Mouse (Mus musculus) regulatory T cell (primary cell): ENCODE measurements around the gene Fez2.

Experiments used
- in situ Hi-C: fragments of 300-600 bp; cut with MboI, MseI; formaldehyde crosslinking; loops from one replicate; pipeline ENCODE4 v1.15.1; 2025; ENCODE audit warnings: high pct_unique_total_duplicates

Gene Fez2

GRCm38 (mm10) chr17:78408386-78408785, 9.6 kb downstream of the Fez2 start:
- in situ Hi-C loops: no loop called here

GRCm38 (mm10) chr17:78407581-78407980, 10.4 kb downstream of the Fez2 start:
- in situ Hi-C loops: no loop called here

GRCm38 (mm10) chr17:78406854-78407253, 11.1 kb downstream of the Fez2 start:
- in situ Hi-C loops: no loop called here

GRCm38 (mm10) chr17:78405336-78405735, 12.6 kb downstream of the Fez2 start:
- in situ Hi-C loops: no loop called here

GRCm38 (mm10) chr17:78403804-78404203, 14.1 kb downstream of the Fez2 start:
- in situ Hi-C loops: no loop called here

- in situ Hi-C loops: no loop called here
Measured at GRCm38 (mm10) chr17:78403229-78403628, 14.7 kb downstream of the Fez2 start.

- in situ Hi-C loops: no loop called here
Measured at GRCm38 (mm10) chr17:78402174-78402573, 15.8 kb downstream of the Fez2 start.

GRCm38 (mm10) chr17:78401713-78402112, 16.2 kb downstream of the Fez2 start:
- in situ Hi-C loops: no loop called here

- in situ Hi-C loops: no loop called here
Measured at GRCm38 (mm10) chr17:78401311-78401710, 16.6 kb downstream of the Fez2 start.

GRCm38 (mm10) chr17:78400130-78400840, 17.7 kb downstream of the Fez2 start:
- in situ Hi-C loops: no loop called here

GRCm38 (mm10) chr17:78392401-78393087, 25.4 kb downstream of the Fez2 start:
- in situ Hi-C loops: no loop called here

- in situ Hi-C loops: no loop called here
Measured at GRCm38 (mm10) chr17:78389573-78389972, 28.4 kb downstream of the Fez2 start.

GRCm38 (mm10) chr17:78388101-78388847, 29.7 kb downstream of the Fez2 start:
- in situ Hi-C loops: no loop called here

GRCm38 (mm10) chr17:78387665-78388064, 30.3 kb downstream of the Fez2 start:
- in situ Hi-C loops: no loop called here

GRCm38 (mm10) chr17:78382321-78382720, 35.6 kb downstream of the Fez2 start:
- in situ Hi-C loops: no loop called here

- in situ Hi-C loops: no loop called here
Measured at GRCm38 (mm10) chr17:78379730-78380245, 38.2 kb downstream of the Fez2 start.

- in situ Hi-C loops: no loop called here
Measured at GRCm38 (mm10) chr17:78379079-78379729, 38.7 kb downstream of the Fez2 start.

- in situ Hi-C loops: no loop called here
Measured at GRCm38 (mm10) chr17:78376587-78376986, 41.4 kb downstream of the Fez2 start.

GRCm38 (mm10) chr17:78374756-78375155, 43.2 kb downstream of the Fez2 start:
- in situ Hi-C loops: no loop called here

- in situ Hi-C loops: no loop called here
Measured at GRCm38 (mm10) chr17:78373849-78374248, 44.1 kb downstream of the Fez2 start.

GRCm38 (mm10) chr17:78373174-78373573, 44.8 kb downstream of the Fez2 start:
- in situ Hi-C loops: no loop called here

GRCm38 (mm10) chr17:78370445-78370844, 47.5 kb downstream of the Fez2 start:
- in situ Hi-C loops: no loop called here
